Mouse (Mus musculus) layer of hippocampus, adult 8-10 months (tissue): ENCODE results near the gene Gnb4. TPM values are rescaled to one million over a fixed set of nuclear protein-coding genes. Genes with fewer than 3 reads are reported as not detected.

ENCODE experiments used
- DNase-seq, 2 experiments: peaks; one replicate each; pipeline ENCODE4 v3.0.0; 2022; ENCODE audit warnings: low spot score in 2 of 2
- total RNA-seq, 4 experiments: library from RNA; stranded (reverse); gene quantifications; 2 replicates each; pipeline ENCODE4 v1.2.4; 2022

Gnb4 gene
- total RNA-seq, result 10 to 100 TPM; 10.4 to 15.9 (median 13.0) TPM

GRCm38 (mm10) chr3:32616331-32617052, at the start of gene Gnb4:
Gnb4 (minus strand) TSS chr3:32616585.
- DNase-seq, result peak in 1 of 2 experiments; percentile 8

GRCm38 (mm10) chr3:32661556-32661930, 45.2 kb upstream of the Gnb4 start:
- no peak for DNase-seq

GRCm38 (mm10) chr3:32660831-32661555, 44.6 kb upstream of the Gnb4 start:
- no peak for DNase-seq

GRCm38 (mm10) chr3:32660276-32660675, 43.9 kb upstream of the Gnb4 start:
- no peak for DNase-seq

- DNase-seq, result no peak
These were observed 43.1 kb upstream of the Gnb4 start for GRCm38 (mm10) chr3:32659506-32659905.

- DNase-seq, result no peak
These were observed 42.4 kb upstream of the Gnb4 start for GRCm38 (mm10) chr3:32658821-32659220.

- no peak for DNase-seq
These were observed 42.0 kb upstream of the Gnb4 start for GRCm38 (mm10) chr3:32658401-32658800.

- no peak for DNase-seq
These were observed 40.1 kb upstream of the Gnb4 start for GRCm38 (mm10) chr3:32656398-32656994.

- DNase-seq, result no peak
These were observed 39.6 kb upstream of the Gnb4 start for GRCm38 (mm10) chr3:32655994-32656393.

GRCm38 (mm10) chr3:32652739-32653138, 36.4 kb upstream of the Gnb4 start:
- no peak for DNase-seq

- DNase-seq, result no peak
These were observed 32.9 kb upstream of the Gnb4 start for GRCm38 (mm10) chr3:32649284-32649683.

GRCm38 (mm10) chr3:32646918-32647317, 30.5 kb upstream of the Gnb4 start:
- no peak for DNase-seq

- DNase-seq, result no peak
These were observed 28.4 kb upstream of the Gnb4 start for GRCm38 (mm10) chr3:32644751-32645150.

- no peak for DNase-seq
These were observed 25.7 kb upstream of the Gnb4 start for GRCm38 (mm10) chr3:32642116-32642515.

- DNase-seq, result no peak
These were observed 21.9 kb upstream of the Gnb4 start for GRCm38 (mm10) chr3:32638240-32638639.

- no peak for DNase-seq
These were observed 16.4 kb upstream of the Gnb4 start for GRCm38 (mm10) chr3:32632760-32633264.

GRCm38 (mm10) chr3:32630210-32630609, 13.8 kb upstream of the Gnb4 start:
- no peak for DNase-seq

GRCm38 (mm10) chr3:32628141-32628540, 11.8 kb upstream of the Gnb4 start:
- no peak for DNase-seq

GRCm38 (mm10) chr3:32622106-32622505, 5.7 kb upstream of the Gnb4 start:
- DNase-seq, result no peak

- DNase-seq, result no peak
These were observed 5.3 kb upstream of the Gnb4 start for GRCm38 (mm10) chr3:32621658-32622057.

- DNase-seq, result no peak
These were observed 763 bp upstream of the Gnb4 start for GRCm38 (mm10) chr3:32617053-32617642.

- DNase-seq, result no peak
These were observed 417 bp downstream of the Gnb4 start for GRCm38 (mm10) chr3:32616006-32616330.
